Mouse (Mus musculus) CH12.LX (cell line): ENCODE measurements around the gene Polr2g. TPM values are rescaled to one million over a fixed set of nuclear protein-coding genes. Genes with fewer than 3 reads are reported as not detected.
A peak's percentile ranks its signal among the peaks of the same experiment; 100 is the strongest.

Experiments used
- DNase-seq: peaks from one replicate; pipeline ENCODE4 v3.0.0-alpha.2; 2013; ENCODE audit errors: extremely low read depth
- H3K27ac ChIP-seq: 2 replicates; pipeline ENCODE4 v1.5.1; 2012; ENCODE audit warnings: low read depth, mild to moderate bottlenecking, control low read depth, moderate library complexity; ENCODE audit not compliant: insufficient read depth
- H3K27me3 ChIP-seq: replicated peaks from 2 replicates; pipeline ENCODE3; 2012; ENCODE audit warnings: inconsistent platforms
- H3K36me3 ChIP-seq, 2 experiments: replicated peaks in 1 of 2; 2 replicates each; pipeline versions ENCODE3 to v1.6.1; 2012; ENCODE audit warnings: inconsistent platforms in 1 of 2, low read length in 1 of 2, mild to moderate bottlenecking in 1 of 2, mixed read lengths in 1 of 2, moderate library complexity in 1 of 2; ENCODE audit not compliant: control insufficient read depth in 1 of 2, insufficient read depth in 1 of 2
- H3K4me1 ChIP-seq, 2 experiments: 2 replicates each; pipeline ENCODE4 v1.6.1; 2012; ENCODE audit warnings: inconsistent platforms in 1 of 2, moderate library complexity in 1 of 2; ENCODE audit not compliant: insufficient read depth in 2 of 2, control insufficient read depth in 1 of 2
- H3K4me2 ChIP-seq: 2 replicates; pipeline ENCODE4 v1.6.1; 2012; ENCODE audit warnings: low read depth, mild to moderate bottlenecking, control low read depth; ENCODE audit not compliant: poor library complexity, insufficient read depth, severe bottlenecking
- H3K4me3 ChIP-seq, 3 experiments: fragments of 150-350 bp in 1 of 3; sonication (generic) in 1 of 3; replicated peaks in 1 of 3; 2 replicates each; pipeline versions ENCODE3 to v1.5.1; 2011 to 2012; ENCODE audit warnings: low read depth in 2 of 3, low read length in 2 of 3, mild to moderate bottlenecking in 2 of 3, moderate library complexity in 2 of 3, control low read depth in 1 of 3, improper control_type of control experiment in 1 of 3, inconsistent platforms in 1 of 3, mixed read lengths in 1 of 3; ENCODE audit not compliant: poor library complexity in 1 of 3
- H3K79me2 ChIP-seq: replicated peaks from 2 replicates; pipeline ENCODE4 v1.6.1; 2012; ENCODE audit warnings: mild to moderate bottlenecking, moderate library complexity; ENCODE audit not compliant: control insufficient read depth, poor library complexity, insufficient read depth, severe bottlenecking; ENCODE audit errors: extremely low read depth
- H3K9ac ChIP-seq: 2 replicates; pipeline ENCODE4 v1.6.1; 2012; ENCODE audit warnings: low read depth, mild to moderate bottlenecking, control low read depth, moderate library complexity; ENCODE audit not compliant: insufficient read depth
- H3K9me3 ChIP-seq: replicated peaks from 2 replicates; pipeline ENCODE3; 2012; ENCODE audit warnings: low read length, inconsistent platforms, mixed read lengths
- BHLHE40 ChIP-seq: IDR thresholded peaks from 2 replicates; pipeline ENCODE4 v1.6.1; 2011; ENCODE audit warnings: mild to moderate bottlenecking, low read depth, low read length, improper control_type of control experiment
- CTCF ChIP-seq, 2 experiments: IDR thresholded peaks in 1 of 2; conservative IDR thresholded peaks in 1 of 2; 2 replicates each; pipeline ENCODE4 v1.5.1; 2011 to 2012; ENCODE audit warnings: low read depth in 2 of 2, low read length in 2 of 2, improper control_type of control experiment in 1 of 2, inconsistent platforms in 1 of 2, mild to moderate bottlenecking in 1 of 2, moderate library complexity in 1 of 2
- E2F4 ChIP-seq: IDR thresholded peaks from 2 replicates; pipeline ENCODE4 v1.6.1; 2011; ENCODE audit warnings: low read depth, low read length, improper control_type of control experiment; ENCODE audit not compliant: insufficient replicate concordance
- ELF1 ChIP-seq: IDR thresholded peaks from 2 replicates; pipeline ENCODE4 v1.6.1; 2014; ENCODE audit warnings: low read depth, mild to moderate bottlenecking, inconsistent platforms, low read length, improper control_type of control experiment
- EP300 ChIP-seq: IDR thresholded peaks from 2 replicates; pipeline ENCODE4 v1.6.1; 2011; ENCODE audit warnings: low read length, improper control_type of control experiment
- GABPA ChIP-seq: IDR thresholded peaks from 2 replicates; pipeline ENCODE4 v1.6.1; 2012; ENCODE audit warnings: low read depth, low read length, improper control_type of control experiment, inconsistent platforms; ENCODE audit not compliant: insufficient replicate concordance
- IRF4 ChIP-seq: IDR thresholded peaks from 2 replicates; pipeline ENCODE4 v1.6.1; 2014; ENCODE audit warnings: low read depth, mild to moderate bottlenecking, inconsistent platforms, low read length, improper control_type of control experiment
- JUN ChIP-seq: IDR thresholded peaks from 2 replicates; pipeline ENCODE4 v1.6.1; 2011; ENCODE audit warnings: low read depth, mild to moderate bottlenecking, low read length, improper control_type of control experiment, moderate library complexity; ENCODE audit not compliant: insufficient read depth
- JUND ChIP-seq: conservative IDR thresholded peaks from 2 replicates; pipeline ENCODE4 v1.6.1; 2011; ENCODE audit warnings: low read depth, low read length, improper control_type of control experiment
- KAT2A ChIP-seq: IDR thresholded peaks from 2 replicates; pipeline ENCODE4 v1.6.1; 2012; ENCODE audit warnings: low read length, improper control_type of control experiment, inconsistent platforms; ENCODE audit not compliant: insufficient replicate concordance
- MAFK ChIP-seq: IDR thresholded peaks from 2 replicates; pipeline ENCODE4 v1.6.1; 2011; ENCODE audit warnings: low read length, improper control_type of control experiment; ENCODE audit not compliant: insufficient replicate concordance
- MAX ChIP-seq: IDR thresholded peaks from 2 replicates; pipeline ENCODE4 v1.6.1; 2011; ENCODE audit warnings: low read length, improper control_type of control experiment
- MEF2A ChIP-seq: IDR thresholded peaks from 2 replicates; pipeline ENCODE4 v1.6.1; 2014; ENCODE audit warnings: low read depth, mild to moderate bottlenecking, inconsistent platforms, low read length, improper control_type of control experiment, borderline replicate concordance
- MXI1 ChIP-seq: IDR thresholded peaks from 2 replicates; pipeline ENCODE4 v1.6.1; 2011; ENCODE audit warnings: mild to moderate bottlenecking, low read depth, low read length, improper control_type of control experiment
- NELFE ChIP-seq: IDR thresholded peaks from 2 replicates; pipeline ENCODE4 v1.6.1; 2011; ENCODE audit warnings: low read depth, low read length, improper control_type of control experiment
- NRF1 ChIP-seq: IDR thresholded peaks from 2 replicates; pipeline ENCODE4 v1.6.1; 2014; ENCODE audit warnings: low read depth, mild to moderate bottlenecking, inconsistent platforms, low read length, improper control_type of control experiment, moderate library complexity
- PAX5 ChIP-seq: IDR thresholded peaks from 2 replicates; pipeline ENCODE4 v1.6.1; 2012; ENCODE audit warnings: low read length, inconsistent platforms, mixed read lengths
- POLR2A ChIP-seq: IDR thresholded peaks from 2 replicates; pipeline ENCODE4 v1.6.1; 2011; ENCODE audit warnings: low read depth, mild to moderate bottlenecking, improper control_type of control experiment, low read length
- POLR2AphosphoS2 ChIP-seq: IDR thresholded peaks from 2 replicates; pipeline ENCODE4 v1.6.1; 2011; ENCODE audit warnings: low read depth, low read length, improper control_type of control experiment
- RAD21 ChIP-seq: IDR thresholded peaks from 2 replicates; pipeline ENCODE4 v1.6.1; 2011; ENCODE audit warnings: low read depth, mild to moderate bottlenecking, low read length, improper control_type of control experiment, moderate library complexity
- RCOR1 ChIP-seq: conservative IDR thresholded peaks from 2 replicates; pipeline ENCODE4 v1.6.1; 2012; ENCODE audit warnings: low read depth, mild to moderate bottlenecking, inconsistent platforms, low read length, improper control_type of control experiment
- SMC3 ChIP-seq: IDR thresholded peaks from 2 replicates; pipeline ENCODE4 v1.6.1; 2011; ENCODE audit warnings: low read depth, low read length, improper control_type of control experiment
- TBP ChIP-seq: conservative IDR thresholded peaks from 2 replicates; pipeline ENCODE4 v1.6.1; 2011; ENCODE audit warnings: low read depth, low read length, improper control_type of control experiment
- TCF12 ChIP-seq: IDR thresholded peaks from 2 replicates; pipeline ENCODE4 v1.6.1; 2014; ENCODE audit warnings: low read depth, mild to moderate bottlenecking, inconsistent platforms, low read length, improper control_type of control experiment
- UBTF ChIP-seq: IDR thresholded peaks from 2 replicates; pipeline ENCODE4 v1.6.1; 2012; ENCODE audit warnings: low read depth, mild to moderate bottlenecking, inconsistent platforms, low read length, improper control_type of control experiment, moderate library complexity
- USF1 ChIP-seq: IDR thresholded peaks from 2 replicates; pipeline ENCODE4 v1.6.1; 2014; ENCODE audit warnings: low read depth, mild to moderate bottlenecking, inconsistent platforms, low read length, improper control_type of control experiment
- USF2 ChIP-seq: conservative IDR thresholded peaks from 2 replicates; pipeline ENCODE4 v1.6.1; 2011; ENCODE audit warnings: low read depth, low read length, improper control_type of control experiment
- ZC3H11A ChIP-seq: IDR thresholded peaks from 2 replicates; pipeline ENCODE4 v1.6.1; 2012; ENCODE audit warnings: low read depth, mild to moderate bottlenecking, inconsistent platforms, low read length, improper control_type of control experiment
- ZKSCAN1 ChIP-seq: IDR thresholded peaks from 2 replicates; pipeline ENCODE4 v1.6.1; 2012; ENCODE audit warnings: low read depth, inconsistent platforms, low read length, improper control_type of control experiment, borderline replicate concordance
- ZMIZ1 ChIP-seq: IDR thresholded peaks from 2 replicates; pipeline ENCODE4 v1.6.1; 2012; ENCODE audit warnings: low read depth, mild to moderate bottlenecking, inconsistent platforms, low read length, improper control_type of control experiment
- ZNF384 ChIP-seq: IDR thresholded peaks from 2 replicates; pipeline ENCODE4 v1.6.1; 2012; ENCODE audit warnings: low read depth, low read length, improper control_type of control experiment, inconsistent platforms
- dilution Hi-C: fragments of 300-500 bp; cut with MboI; formaldehyde crosslinking; loops from 2 replicates; pipeline ENCODE4 v1.14.3; 2020; ENCODE audit warnings: low sequenced_read_pairs; ENCODE audit not compliant: extremely low pct_unique_long_range_greater_than_20kb, extremely low pct_ligation_motif_present
- in situ Hi-C: fragments of 300-500 bp; cut with MboI; formaldehyde crosslinking; loops from 3 replicates; pipeline ENCODE4 v1.14.3; 2019; ENCODE audit warnings: low sequenced_read_pairs, low pct_ligation_motif_present, low pct_unique_long_range_greater_than_20kb, mixed read lengths
- polyA plus RNA-seq: library from polyadenylated mRNA; unstranded; fragments of >175 nt; gene quantifications from 2 replicates; pipeline ENCODE4 v1.2.1, GENCODE M21; 2012; ENCODE audit warnings: low read depth; ENCODE audit not compliant: insufficient read length
- total RNA-seq, 2 experiments: library from RNA; depleted of rRNA; stranded (reverse); fragments of 300-350 nt in 1 of 2; fragments of >200 nt in 1 of 2; gene quantifications; 2 replicates each; pipeline ENCODE4 v1.2.3; 2012 to 2014

Gene Polr2g
- total and polyA plus RNA-seq, 3 experiments, result 148 to 173 (median 157) TPM

DNA sequence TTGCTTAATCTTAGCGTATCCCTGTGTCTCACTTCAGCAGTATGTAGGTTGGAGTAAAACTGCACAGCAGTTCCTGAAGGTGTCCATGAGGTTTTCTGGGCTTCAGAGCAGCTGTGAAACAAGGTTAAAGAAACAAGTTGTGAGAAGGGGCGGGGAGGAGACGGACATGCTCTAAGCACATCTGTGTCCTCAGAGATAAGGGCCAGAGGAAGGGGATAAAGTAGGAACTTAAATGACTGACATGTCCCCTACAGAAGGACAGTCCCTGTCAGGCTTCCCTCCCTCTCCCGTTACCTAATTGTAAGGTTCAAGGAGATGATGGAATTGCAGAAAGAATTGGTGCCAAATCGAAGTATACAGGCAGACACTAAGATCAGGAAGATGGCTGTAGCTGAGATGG lies 25.4 kb downstream of the Polr2g start:
- no peaks in the 10 kb centered on the region for H3K9me3 ChIP-seq
- no peak overlapping the region for H3K27ac ChIP-seq
- H3K4me1 ChIP-seq, result peaks cover 11 to 44% of the 10 kb centered on the region in 2 experiments
- no peak for DNase-seq
- peaks cover 24 to 54% of the 10 kb centered on the region in 2 experiments for H3K36me3 ChIP-seq
- H3K9ac ChIP-seq, result peak overlapping the region; percentile 95; the same call in 1 of the 2 replicates
- TF ChIP-seq ZMIZ1 (peak; percentile 35; the same call in 1 of the 2 replicates), POLR2A (no peak)
- H3K4me3 ChIP-seq, result peak overlapping the region in 2 of 3 experiments; percentile 88 to 93
- no peaks in the 10 kb centered on the region for H3K27me3 ChIP-seq
- dilution Hi-C loops, result no loop called here
- in situ Hi-C loops, result no loop called here
- H3K4me2 ChIP-seq, result peak overlapping the region; percentile 95; the same call in 1 of the 2 replicates
- peaks cover 35% of the 10 kb centered on the region for H3K79me2 ChIP-seq

DNA sequence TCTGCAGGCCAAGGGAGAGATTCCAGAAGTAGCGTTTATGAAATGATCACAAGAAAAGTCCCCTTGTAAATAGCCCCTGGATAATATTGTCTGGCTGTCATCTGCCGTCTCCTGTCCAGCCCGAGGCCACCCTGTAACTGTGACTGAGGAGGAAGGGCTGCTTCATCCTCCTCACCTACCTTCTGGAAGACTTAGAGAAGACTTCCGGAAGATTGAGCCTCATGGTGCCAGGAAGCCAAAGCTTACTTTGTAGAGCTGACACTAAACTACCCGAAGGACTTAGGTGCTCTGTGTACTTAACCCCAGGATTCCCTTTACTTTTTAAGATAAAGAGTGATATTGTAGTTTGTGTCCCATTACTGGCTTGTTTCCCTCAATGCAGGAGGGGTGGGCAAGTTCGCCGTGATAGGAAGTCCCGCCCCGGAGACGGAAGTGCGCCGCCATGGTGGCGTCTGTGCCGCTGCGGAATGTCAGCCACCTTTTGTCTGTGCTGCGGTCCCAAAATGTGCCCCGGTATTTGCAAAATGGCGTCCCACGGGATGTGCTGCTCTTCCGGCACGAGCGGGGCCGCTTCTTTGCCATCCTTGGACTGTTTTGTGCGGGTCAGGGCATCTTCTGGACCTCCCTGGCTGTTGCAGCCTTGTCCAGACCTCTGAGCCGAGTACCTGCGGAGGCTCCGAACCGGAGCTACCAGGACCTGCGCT lies 27.7 kb downstream of the Polr2g start, which contains the start of gene Tmem223:
Gene Tmem223 (plus strand): TSS at position 430 of the 704 bp plus-strand sequence.
- Histone ChIP-seq H3K9me3 (peaks cover 1% of the 10 kb centered on the region), H3K9ac (peak within 1 kb of the TSS; percentile 91), H3K27me3 (no peaks in the 10 kb centered on the region), H3K27ac (peak within 1 kb of the TSS; percentile 76), H3K4me3 (peak within 1 kb of the TSS; percentile 71 to 93 (median 81)), H3K4me1 (peaks cover 8 to 32% of the 10 kb centered on the region in 2 experiments; a peak in 3 of 4 replicates), H3K36me3 (peaks cover 46 to 69% of the 10 kb centered on the region in 2 experiments), H3K4me2 (peak within 1 kb of the TSS; percentile 83), H3K79me2 (peaks cover 35% of the 10 kb centered on the region)
- in situ Hi-C loops, result no loop called here
- peak; percentile 81 for DNase-seq
- dilution Hi-C loops, result no loop called here
- TF ChIP-seq GABPA, result no peak
- no peak for TF ChIP-seq SMC3
- TF ChIP-seq USF1, result no peak
- peak; percentile 90 for TF ChIP-seq POLR2A
- TF ChIP-seq NRF1, result peak; percentile 62
- TF ChIP-seq MAX, result no peak
- TF ChIP-seq ZNF384, result no peak
- TF ChIP-seq TBP, result peak; percentile 76
- TF ChIP-seq CTCF (conservative IDR thresholded peaks at IDR 0.05 in 1 of 2, IDR thresholded peaks at IDR 0.05 in 1 of 2; ENCODE audit: low read depth in 2 of 2, low read length in 2 of 2), result no peak
- no peak for TF ChIP-seq UBTF
- no peak for TF ChIP-seq MEF2A
- TF ChIP-seq RCOR1, result no peak
- peak; percentile 51; the same call in 1 of the 2 replicates for TF ChIP-seq BHLHE40
- TF ChIP-seq PAX5, result no peak
- peak; percentile 81 for TF ChIP-seq ELF1
- peak; percentile 79 for TF ChIP-seq POLR2AphosphoS2
- TF ChIP-seq EP300, result no peak
- no peak for TF ChIP-seq ZKSCAN1
- TF ChIP-seq ZC3H11A, result no peak
- TF ChIP-seq ZMIZ1, result no peak; the same call in 1 of the 2 replicates
- TF ChIP-seq E2F4, result no peak
- peak; percentile 18; the same call in 1 of the 2 replicates for TF ChIP-seq TCF12
- TF ChIP-seq MXI1, result peak; percentile 15; the same call in 1 of the 2 replicates
- 0 out of 2 replicates have a peak, but pooled peaks have one; percentile 21 for TF ChIP-seq IRF4
- no peak for TF ChIP-seq MAFK
- no peak for TF ChIP-seq KAT2A
- TF ChIP-seq RAD21, result no peak
- TF ChIP-seq JUN, result no peak
- TF ChIP-seq USF2, result no peak
- TF ChIP-seq NELFE, result peak; percentile 40; the same call in 1 of the 2 replicates
- no peak for TF ChIP-seq JUND
